Mouse (Mus musculus): ENCODE measurements around the gene Adam12.
A peak's percentile ranks its signal among the peaks of the same experiment; 100 is the strongest.

Gene Adam12

GRCm38 (mm10) chr7:134150305-134150704 is 81.6 kb downstream of the Adam12 start:
- DNase-seq (ENCODE audit: low spot score in 2 of 2) = no peak

- DNase-seq (ENCODE audit: low spot score in 2 of 2) = no peak
These were observed 82.6 kb downstream of the Adam12 start for GRCm38 (mm10) chr7:134149351-134149750.

- DNase-seq (ENCODE audit: low spot score in 2 of 2) = no peak
These were observed 84.4 kb downstream of the Adam12 start for GRCm38 (mm10) chr7:134147561-134147960.

GRCm38 (mm10) chr7:134146821-134147220 is 85.1 kb downstream of the Adam12 start:
- no peak for DNase-seq (ENCODE audit: low spot score in 2 of 2)

GRCm38 (mm10) chr7:134144111-134144510 is 87.8 kb downstream of the Adam12 start:
- no peak for DNase-seq (ENCODE audit: low spot score in 2 of 2)

- DNase-seq (ENCODE audit: low spot score in 2 of 2) = no peak
These were observed 92.5 kb downstream of the Adam12 start for GRCm38 (mm10) chr7:134139291-134139949.

GRCm38 (mm10) chr7:134132323-134132722 is 99.6 kb downstream of the Adam12 start:
- no peak for DNase-seq (ENCODE audit: low spot score in 2 of 2)

- DNase-seq (ENCODE audit: low spot score in 2 of 2) = no peak
These were observed 103.8 kb downstream of the Adam12 start for GRCm38 (mm10) chr7:134128087-134128522.

GRCm38 (mm10) chr7:134121397-134121796 is 110.5 kb downstream of the Adam12 start:
- no peak for DNase-seq (ENCODE audit: low spot score in 2 of 2)

GRCm38 (mm10) chr7:134115438-134115837 is 116.5 kb downstream of the Adam12 start:
- no peak for DNase-seq (ENCODE audit: low spot score in 2 of 2)

- DNase-seq (ENCODE audit: low spot score in 2 of 2) = peak; percentile 16 to 20
These were observed 117.4 kb downstream of the Adam12 start for GRCm38 (mm10) chr7:134114311-134115188.

GRCm38 (mm10) chr7:134113829-134114228 is 118.1 kb downstream of the Adam12 start:
- DNase-seq (ENCODE audit: low spot score in 2 of 2) = no peak

- no peak for DNase-seq (ENCODE audit: low spot score in 2 of 2)
These were observed 121.8 kb downstream of the Adam12 start for GRCm38 (mm10) chr7:134110116-134110515.

- DNase-seq (ENCODE audit: low spot score in 2 of 2) = no peak
These were observed 124.1 kb downstream of the Adam12 start for GRCm38 (mm10) chr7:134107849-134108248.

- no peak for DNase-seq (ENCODE audit: low spot score in 2 of 2)
These were observed 132.9 kb downstream of the Adam12 start for GRCm38 (mm10) chr7:134099010-134099409.

GRCm38 (mm10) chr7:134097861-134098260 is 134.1 kb downstream of the Adam12 start:
- no peak for DNase-seq (ENCODE audit: low spot score in 2 of 2)

- DNase-seq (ENCODE audit: low spot score in 2 of 2) = no peak
These were observed 138.1 kb downstream of the Adam12 start for GRCm38 (mm10) chr7:134093871-134094270.

- DNase-seq (ENCODE audit: low spot score in 2 of 2) = no peak
These were observed 141.2 kb downstream of the Adam12 start for GRCm38 (mm10) chr7:134090764-134091163.

- no peak for DNase-seq (ENCODE audit: low spot score in 2 of 2)
These were observed 141.7 kb downstream of the Adam12 start for GRCm38 (mm10) chr7:134090256-134090655.

- no peak for DNase-seq (ENCODE audit: low spot score in 2 of 2)
These were observed 143.2 kb downstream of the Adam12 start for GRCm38 (mm10) chr7:134088548-134089347.

- no peak for DNase-seq (ENCODE audit: low spot score in 2 of 2)
These were observed 146.6 kb downstream of the Adam12 start for GRCm38 (mm10) chr7:134085396-134085795.

GRCm38 (mm10) chr7:134084926-134085325 is 147.0 kb downstream of the Adam12 start:
- DNase-seq (ENCODE audit: low spot score in 2 of 2) = no peak
